Mouse (Mus musculus) naive thymus-derived CD4-positive, alpha-beta T cell, adult 5 months (primary cell): ENCODE data around the gene Tmem151b. TPM values are rescaled to one million over a fixed set of nuclear protein-coding genes. Genes with fewer than 3 reads are reported as not detected.

Source experiments
- polyA plus RNA-seq: library from polyadenylated mRNA; unstranded; fragments of 100-300 nt; shearing (Covaris generic); gene quantifications from one replicate; pipeline ENCODE4 v1.2.1, GENCODE M21; 2017

Gene Tmem151b
- not detected for polyA plus RNA-seq

GRCm38 (mm10) chr17:45549617-45550181 lies at the start of gene Tmem151b:
Tmem151b (minus strand) TSS chr17:45549677.

GRCm38 (mm10) chr17:45573087-45573779 lies 23.8 kb upstream of the Tmem151b start, which contains the start of gene Hsp90ab1:
Hsp90ab1 (minus strand) TSS chr17:45573271.

GRCm38 (mm10) chr17:45563655-45564530 lies 14.4 kb upstream of the Tmem151b start, which contains the start of gene Slc35b2:
Slc35b2 (plus strand) TSS chr17:45563874.

GRCm38 (mm10) chr17:45555452-45556106 lies 6.1 kb upstream of the Tmem151b start, which contains the start of gene Nfkbie:
Nfkbie (plus strand) TSS chr17:45555703.

GRCm38 (mm10) chr17:45523263-45523662 lies 26.2 kb downstream of the Tmem151b start, which contains the start of gene Tcte1:
Tcte1 (plus strand) TSS chr17:45523434.

GRCm38 (mm10) chr17:45506700-45507189 lies 42.7 kb downstream of the Tmem151b start, which contains the start of gene Aars2:
Aars2 (plus strand) TSS chr17:45506841.

Other genes starting within 250 kb of the Tmem151b start
- 90.1 TPM for gene Cdc5l, start 115.9 kb downstream of the Tmem151b start, polyA plus RNA-seq
- 0.60 TPM for gene Spats1, start 74.3 kb downstream of the Tmem151b start, polyA plus RNA-seq
- gene Aars2, start 42.8 kb downstream of the Tmem151b start, polyA plus RNA-seq: 21.1 TPM
- not detected for gene Tcte1, start 26.2 kb downstream of the Tmem151b start, polyA plus RNA-seq
- 52.3 TPM for gene Nfkbie, start 6.0 kb upstream of the Tmem151b start, polyA plus RNA-seq
- gene Slc35b2, start 14.2 kb upstream of the Tmem151b start, polyA plus RNA-seq: 32.3 TPM
- 1,260 TPM for gene Hsp90ab1, start 23.6 kb upstream of the Tmem151b start, polyA plus RNA-seq
- gene Slc29a1, start 49.9 kb upstream of the Tmem151b start, polyA plus RNA-seq: 53.6 TPM
- gene Mymx, start 52.4 kb upstream of the Tmem151b start, polyA plus RNA-seq: not detected
- gene Capn11, start 109.6 kb upstream of the Tmem151b start, polyA plus RNA-seq: 1.1 TPM
- gene Mrpl14, start 136.6 kb upstream of the Tmem151b start, polyA plus RNA-seq: 32.1 TPM
- 17.7 TPM for gene Tmem63b, start 137.2 kb upstream of the Tmem151b start, polyA plus RNA-seq
- not detected for gene 1600014C23Rik, start 184.2 kb upstream of the Tmem151b start, polyA plus RNA-seq